Mouse (Mus musculus) kidney, adult 2 months (tissue): ENCODE measurements at regions not wholly inside any gene's neighbourhood (a gene's known extent, or its start where the extent isn't known, plus 50 kb on each side); places are given as distances from the start of the nearest gene placed in this dataset.

Experiments used
- DNase-seq: peaks from one replicate; pipeline ENCODE4 v3.0.0; 2021
- H3K27ac ChIP-seq: fragments of 200-500 bp; 2 replicates; pipeline ENCODE4 v1.5.1; 2012; ENCODE audit warnings: low read depth, low read length, control low read depth, inconsistent platforms; ENCODE audit not compliant: insufficient read depth
- H3K27me3 ChIP-seq: fragments of 200-500 bp; replicated peaks from 2 replicates; pipeline ENCODE4 v1.6.1; 2012; ENCODE audit warnings: mild to moderate bottlenecking, moderate library complexity, low read length, inconsistent platforms; ENCODE audit not compliant: control insufficient read depth, insufficient read depth
- H3K36me3 ChIP-seq: fragments of 200-500 bp; 2 replicates; pipeline ENCODE4 v1.6.1; 2012; ENCODE audit warnings: mild to moderate bottlenecking, moderate library complexity, low read length, inconsistent platforms; ENCODE audit not compliant: control insufficient read depth, insufficient read depth
- H3K4me1 ChIP-seq: fragments of 200-500 bp; 2 replicates; pipeline ENCODE4 v1.6.1; 2011; ENCODE audit warnings: low read length; ENCODE audit not compliant: control insufficient read depth, insufficient read depth
- H3K4me3 ChIP-seq: fragments of 200-500 bp; 2 replicates; pipeline ENCODE4 v1.5.1; 2011; ENCODE audit warnings: mild to moderate bottlenecking, low read depth, low read length, control low read depth; ENCODE audit not compliant: insufficient read depth
- CTCF ChIP-seq: fragments of 200-500 bp; conservative IDR thresholded peaks from 2 replicates; pipeline ENCODE4 v1.5.1; 2011; ENCODE audit warnings: low read depth, mild to moderate bottlenecking, control low read depth, low read length, moderate library complexity, mixed read lengths; ENCODE audit not compliant: insufficient read depth, insufficient read length
- POLR2A ChIP-seq: fragments of 200-500 bp; IDR thresholded peaks from one replicate; pipeline ENCODE4 v1.6.1; 2011; ENCODE audit warnings: low read depth, low read length, control low read depth
- WGBS: fragments of 180-500 bp; shearing (Covaris S2); methylation state at CpG from one replicate; pipeline ENCODE4 v1.1.7; 2018; 5-methylcytosine and 5-hydroxymethylcytosine counted together

DNA sequence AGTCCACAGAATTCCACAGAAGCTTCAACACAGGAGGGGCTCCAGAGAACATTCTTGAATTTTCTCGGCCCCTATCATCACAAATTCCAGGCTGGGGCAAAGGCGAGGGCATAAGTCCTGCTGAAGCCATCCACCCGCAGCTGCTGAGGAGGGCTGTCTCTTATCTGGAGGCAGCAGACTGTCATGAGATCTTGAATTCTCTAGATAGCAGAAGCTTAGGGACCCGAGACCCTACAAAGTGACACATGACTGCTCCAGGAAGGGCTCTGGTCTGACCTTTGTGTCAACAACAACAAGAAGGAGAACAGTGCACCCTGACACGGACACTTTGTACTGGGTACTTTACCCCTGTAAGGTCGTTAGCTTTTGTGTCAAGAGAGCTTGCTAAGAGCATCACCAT lies 57.2 kb downstream of the Lao1 start:
- no peaks in the 10 kb centered on the region for H3K36me3 ChIP-seq
- no peaks in the 10 kb centered on the region for H3K27me3 ChIP-seq
- DNase-seq = no peak
- 41% methylated on average over 6 of the region's 6 CpGs for WGBS
- TF ChIP-seq POLR2A = no peak
- TF ChIP-seq CTCF = no peak
- H3K27ac ChIP-seq = no peak overlapping the region
- H3K4me1 ChIP-seq = no peaks in the 10 kb centered on the region
- H3K4me3 ChIP-seq = no peak overlapping the region

DNA sequence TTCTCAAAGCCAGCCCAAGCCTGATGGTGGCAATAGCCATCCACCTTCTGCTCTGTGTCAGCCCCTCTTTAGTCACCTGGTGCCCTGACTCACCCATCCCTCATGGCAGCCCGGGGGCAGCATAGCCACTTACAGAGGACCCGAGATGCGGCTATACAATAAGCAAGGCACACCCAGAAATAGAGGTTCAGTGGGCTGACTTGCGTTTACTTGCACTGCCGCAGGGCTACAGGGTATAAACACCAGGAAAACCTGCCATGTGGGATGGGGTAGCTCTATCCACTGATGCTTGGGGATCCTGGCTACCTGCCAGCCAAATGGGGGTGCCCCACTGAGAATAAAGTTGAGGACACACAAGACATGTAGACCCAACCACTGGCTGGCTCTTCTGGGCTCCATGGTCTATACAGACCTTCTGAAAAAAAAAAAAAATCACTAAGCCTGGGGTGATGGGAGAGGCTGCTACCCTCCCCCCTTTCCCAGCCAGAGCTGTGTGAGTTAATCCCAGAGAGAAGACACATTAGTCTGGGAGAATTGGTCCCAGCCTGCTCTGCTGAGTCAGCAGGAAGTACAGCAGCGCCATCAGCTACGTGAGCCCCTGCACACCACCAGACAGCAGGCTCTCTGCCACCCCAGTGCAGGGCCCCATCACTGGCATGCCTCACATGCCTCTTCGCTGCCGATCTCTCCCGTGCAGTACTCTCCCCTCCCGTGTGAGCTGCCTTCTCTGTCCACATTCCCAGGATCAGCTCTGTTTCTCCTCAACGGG lies 57.8 kb downstream of the Lao1 start:
- Histone ChIP-seq H3K36me3 (no peaks in the 10 kb centered on the region), H3K4me3 (no peak overlapping the region), H3K4me1 (no peaks in the 10 kb centered on the region), H3K27me3 (no peaks in the 10 kb centered on the region), H3K27ac (no peak overlapping the region)
- no peak for TF ChIP-seq POLR2A
- TF ChIP-seq CTCF = no peak
- WGBS = 49% methylated on average over 12 of the region's 12 CpGs
- DNase-seq = no peak

DNA sequence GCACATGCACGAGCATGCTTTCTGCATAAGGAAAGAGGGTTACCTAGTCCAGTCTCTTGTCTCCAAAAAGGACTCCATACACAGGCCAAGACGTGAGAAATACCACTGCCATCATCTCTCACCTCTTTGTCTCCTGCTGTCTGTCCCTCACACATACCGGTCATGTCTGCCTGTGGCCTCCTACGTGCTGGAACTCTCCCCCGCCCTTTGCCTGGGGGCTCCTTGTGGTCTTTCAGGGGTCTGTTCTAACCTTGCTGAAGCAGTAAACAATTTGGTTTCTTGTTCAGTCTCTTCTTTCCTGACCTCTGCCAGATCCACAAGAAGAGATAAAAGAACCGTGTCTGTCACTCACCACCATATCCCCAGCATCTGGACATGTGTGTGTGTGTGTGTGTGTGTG lies 61.0 kb downstream of the Lao1 start:
- Histone ChIP-seq H3K27me3 (no peaks in the 10 kb centered on the region), H3K4me1 (no peaks in the 10 kb centered on the region), H3K4me3 (no peak overlapping the region), H3K36me3 (no peaks in the 10 kb centered on the region), H3K27ac (no peak overlapping the region)
- no peak for TF ChIP-seq POLR2A
- no peak for TF ChIP-seq CTCF
- no peak for DNase-seq
- WGBS = 67% methylated on average over 6 of the region's 6 CpGs

DNA sequence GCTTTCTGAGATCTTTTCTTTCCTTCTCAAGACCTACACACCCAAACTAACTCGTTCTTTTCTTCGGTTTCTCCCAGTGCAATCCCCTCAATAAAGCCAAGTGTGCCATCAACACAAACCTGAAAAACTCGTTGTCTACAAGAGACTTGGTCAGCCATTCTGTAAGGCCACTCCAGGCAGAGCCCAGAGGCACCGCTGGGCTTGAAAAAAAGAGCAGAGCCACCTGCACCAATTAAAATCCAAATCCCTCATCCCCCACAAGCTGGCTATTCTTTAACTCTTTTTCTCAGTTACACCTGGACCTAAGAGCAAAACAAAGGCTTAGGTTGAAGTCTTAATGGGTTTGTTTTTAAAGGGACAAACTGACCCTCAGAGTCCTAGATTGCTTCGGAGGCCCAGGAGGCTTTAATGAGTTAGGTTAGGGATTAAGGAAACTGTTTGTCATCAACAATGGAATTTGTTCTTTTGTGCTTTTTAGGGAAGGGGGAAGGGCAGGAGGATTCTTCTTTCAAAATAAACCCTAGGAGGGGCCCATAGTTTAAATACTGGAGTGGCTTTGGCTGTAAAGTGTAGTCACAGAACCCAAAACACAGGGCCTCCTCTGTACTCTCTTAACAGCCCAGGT lies 65.0 kb downstream of the Lao1 start:
- no peak overlapping the region for H3K4me3 ChIP-seq
- no peaks in the 10 kb centered on the region for H3K36me3 ChIP-seq
- WGBS = 33% methylated on average over 5 of the region's 5 CpGs
- H3K4me1 ChIP-seq = no peaks in the 10 kb centered on the region; the same call in 1 of the 2 replicates
- DNase-seq = no peak
- no peak overlapping the region; the same call in 1 of the 2 replicates for H3K27ac ChIP-seq
- no peaks in the 10 kb centered on the region for H3K27me3 ChIP-seq
- TF ChIP-seq CTCF (no peak), POLR2A (no peak)

DNA sequence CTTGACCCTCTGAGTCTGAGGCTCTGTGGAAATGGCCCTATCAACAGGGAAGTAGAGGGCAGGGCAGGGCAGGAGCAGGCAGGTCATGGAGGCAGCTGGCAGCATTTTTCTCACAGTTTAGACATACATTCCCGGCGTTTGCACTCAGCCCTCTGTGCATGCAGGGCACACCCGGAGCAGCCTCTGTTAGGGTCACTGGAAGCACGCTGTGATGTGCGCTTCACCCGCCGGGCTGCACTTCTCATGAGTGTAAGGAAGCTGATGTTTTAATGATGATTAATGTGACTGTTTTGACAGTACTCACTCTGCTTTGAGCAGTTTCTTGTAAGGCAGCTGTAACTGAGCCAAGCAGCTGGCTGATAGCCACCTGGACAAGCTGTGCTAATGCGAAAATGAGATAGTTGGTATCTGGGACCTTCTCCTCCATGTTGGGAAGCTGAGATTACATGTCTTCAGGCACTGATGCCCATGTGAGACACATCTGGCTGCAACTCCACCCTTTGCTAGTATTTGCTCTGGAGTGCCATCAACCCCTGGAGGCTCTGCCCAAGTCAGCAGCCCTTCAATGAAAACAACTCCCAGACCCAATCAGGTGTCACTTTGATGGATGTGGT lies 66.9 kb downstream of the Lao1 start:
- Histone ChIP-seq H3K4me1 (no peaks in the 10 kb centered on the region; the same call in 1 of the 2 replicates), H3K27me3 (no peaks in the 10 kb centered on the region), H3K4me3 (no peak overlapping the region), H3K36me3 (no peaks in the 10 kb centered on the region), H3K27ac (no peak overlapping the region)
- 24% methylated on average over 8 of the region's 8 CpGs for WGBS
- peak; percentile 17 for DNase-seq
- no peak for TF ChIP-seq CTCF
- TF ChIP-seq POLR2A = no peak

DNA sequence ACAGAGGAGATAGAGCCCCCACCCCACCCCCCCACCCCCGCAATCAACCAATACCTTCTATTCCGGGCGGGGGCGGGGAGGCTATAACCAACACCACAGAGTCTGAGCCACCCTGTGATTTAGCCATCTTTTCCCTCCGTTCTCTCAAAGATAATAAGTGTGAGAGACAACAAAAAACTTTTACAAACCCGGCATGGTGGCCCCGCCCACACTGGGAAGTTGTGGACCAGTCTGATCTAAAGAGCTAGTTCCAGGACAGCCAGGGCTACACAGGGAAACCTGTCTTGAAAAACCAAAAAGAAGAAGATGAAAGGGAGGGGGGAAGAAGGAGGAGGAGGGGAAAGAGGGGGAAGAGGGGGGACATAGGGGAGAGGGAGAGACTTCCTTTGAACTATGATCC lies 67.7 kb downstream of the Lao1 start:
- Histone ChIP-seq H3K36me3 (no peaks in the 10 kb centered on the region), H3K27me3 (no peaks in the 10 kb centered on the region), H3K4me1 (no peaks in the 10 kb centered on the region; the same call in 1 of the 2 replicates), H3K4me3 (no peak overlapping the region), H3K27ac (no peak overlapping the region)
- DNase-seq = no peak
- TF ChIP-seq CTCF (no peak), POLR2A (no peak)
- 67% methylated on average over 7 of the region's 7 CpGs for WGBS

DNA sequence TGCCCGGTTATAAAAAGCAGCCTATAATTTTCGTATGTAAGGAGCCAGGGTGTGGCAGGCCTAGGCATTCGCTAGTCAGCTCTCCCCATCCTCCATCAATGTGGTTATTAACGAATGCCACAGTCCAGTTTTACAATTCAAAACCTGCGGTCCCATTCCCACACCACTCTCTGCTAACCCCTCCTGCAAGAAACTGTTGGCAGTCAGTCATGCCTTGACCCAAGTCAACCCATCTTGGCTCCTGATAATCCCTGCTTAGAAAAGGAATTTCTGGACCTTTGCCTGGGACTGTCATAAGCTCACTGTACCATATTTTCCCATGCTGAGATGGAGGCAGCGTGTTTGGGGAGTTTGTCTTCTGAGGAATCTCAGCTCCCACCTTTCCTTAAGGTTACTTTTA lies 68.4 kb downstream of the Lao1 start:
- DNase-seq = no peak
- 0 out of 2 replicates have a peak overlapping the region, but pooled peaks have one; percentile 30 for H3K27ac ChIP-seq
- no peaks in the 10 kb centered on the region; the same call in 1 of the 2 replicates for H3K4me1 ChIP-seq
- H3K36me3 ChIP-seq = no peaks in the 10 kb centered on the region
- TF ChIP-seq CTCF (no peak), POLR2A (no peak)
- no peak overlapping the region for H3K4me3 ChIP-seq
- 79% methylated on average over 6 of the region's 6 CpGs for WGBS
- H3K27me3 ChIP-seq = no peaks in the 10 kb centered on the region
